Mouse (Mus musculus) lung, postnatal 0 days (tissue): ENCODE results near the gene Rtn4.

ENCODE experiments used
- CTCF ChIP-seq: IDR thresholded peaks from 2 replicates; pipeline ENCODE4 v1.5.1; 2016; ENCODE audit warnings: antibody characterized with exemption, mild to moderate bottlenecking
- EP300 ChIP-seq: IDR thresholded peaks from 2 replicates; pipeline ENCODE4 v1.6.1; 2016; ENCODE audit warnings: antibody characterized with exemption, mild to moderate bottlenecking, control low read depth

- TF ChIP-seq CTCF (no peak), EP300 (no peak)
Measured at GRCm38 (mm10) chr11:29758617-29759016, 65.9 kb downstream of the Rtn4 start.
